Mouse (Mus musculus) MEL (cell line): ENCODE measurements around the gene Vpreb1. TPM values are rescaled to one million over a fixed set of nuclear protein-coding genes. Genes with fewer than 3 reads are reported as not detected.

Experiments
- DNase-seq: peaks from one replicate; pipeline ENCODE4 v3.0.0; 2011; ENCODE audit warnings: low read depth, low spot score
- H3K27ac ChIP-seq: 2 replicates; pipeline ENCODE4 v1.5.1; 2012; ENCODE audit warnings: low read depth, mild to moderate bottlenecking, control low read depth, low read length, moderate library complexity; ENCODE audit not compliant: control insufficient read depth
- H3K27me3 ChIP-seq, 2 experiments: fragments of 150-350 bp in 1 of 2; sonication (generic) in 1 of 2; 2 replicates each; pipeline ENCODE4 v1.6.1; 2012; ENCODE audit warnings: low read length in 2 of 2, mild to moderate bottlenecking in 2 of 2, improper control_type of control experiment in 1 of 2, moderate library complexity in 1 of 2; ENCODE audit not compliant: insufficient read depth in 2 of 2, control insufficient read depth in 1 of 2
- H3K36me3 ChIP-seq, 2 experiments: 2 replicates each; pipeline ENCODE4 v1.6.1; 2012 to 2014; ENCODE audit warnings: low read length in 2 of 2, improper control_type of control experiment in 1 of 2, inconsistent platforms in 1 of 2, mild to moderate bottlenecking in 1 of 2; ENCODE audit not compliant: insufficient read depth in 2 of 2, control insufficient read depth in 1 of 2
- H3K4me1 ChIP-seq, 2 experiments: fragments of 150-350 bp in 1 of 2; sonication (generic) in 1 of 2; 2 replicates each; pipeline ENCODE4 v1.6.1; 2012; ENCODE audit warnings: low read length in 2 of 2, improper control_type of control experiment in 1 of 2, mild to moderate bottlenecking in 1 of 2; ENCODE audit not compliant: insufficient read depth in 2 of 2, control insufficient read depth in 1 of 2
- H3K4me3 ChIP-seq, 2 experiments: fragments of 150-350 bp in 1 of 2; sonication (generic) in 1 of 2; 2 replicates each; pipeline ENCODE4 v1.5.1; 2012; ENCODE audit warnings: low read depth in 2 of 2, low read length in 2 of 2, mild to moderate bottlenecking in 2 of 2, moderate library complexity in 2 of 2, control low read depth in 1 of 2, improper control_type of control experiment in 1 of 2; ENCODE audit not compliant: control insufficient read depth in 1 of 2, insufficient read depth in 1 of 2
- H3K79me2 ChIP-seq: 2 replicates; pipeline ENCODE4 v1.6.1; 2012; ENCODE audit warnings: mild to moderate bottlenecking, low read length, moderate library complexity; ENCODE audit not compliant: control insufficient read depth, poor library complexity, insufficient read depth
- H3K9ac ChIP-seq: 2 replicates; pipeline ENCODE4 v1.6.1; 2012; ENCODE audit warnings: low read depth, mild to moderate bottlenecking, control low read depth, low read length, moderate library complexity; ENCODE audit not compliant: control insufficient read depth, poor library complexity, severe bottlenecking
- H3K9me3 ChIP-seq: fragments of 150-350 bp; sonication (generic); replicated peaks from 2 replicates; pipeline ENCODE4 v1.6.1; 2012; ENCODE audit warnings: mild to moderate bottlenecking, low read length, improper control_type of control experiment, moderate library complexity; ENCODE audit not compliant: insufficient read depth
- BHLHE40 ChIP-seq: IDR thresholded peaks from 2 replicates; pipeline ENCODE4 v1.6.1; 2012; ENCODE audit warnings: low read depth, mild to moderate bottlenecking, inconsistent platforms, low read length, improper control_type of control experiment, borderline replicate concordance
- CHD1 ChIP-seq: IDR thresholded peaks from 2 replicates; pipeline ENCODE4 v1.6.1; 2012; ENCODE audit warnings: low read depth, mild to moderate bottlenecking, inconsistent platforms, low read length, improper control_type of control experiment
- ELF1 ChIP-seq: IDR thresholded peaks from 2 replicates; pipeline ENCODE4 v1.6.1; 2014; ENCODE audit warnings: low read depth, mild to moderate bottlenecking, inconsistent platforms, low read length, improper control_type of control experiment, moderate library complexity
- GABPA ChIP-seq: IDR thresholded peaks from 2 replicates; pipeline ENCODE4 v1.6.1; 2012; ENCODE audit warnings: low read depth, mild to moderate bottlenecking, inconsistent platforms, low read length, improper control_type of control experiment, moderate library complexity
- GATA1 ChIP-seq: IDR thresholded peaks from 2 replicates; pipeline ENCODE4 v1.6.1; 2011; ENCODE audit warnings: low read depth, low read length, improper control_type of control experiment
- HCFC1 ChIP-seq: IDR thresholded peaks from 2 replicates; pipeline ENCODE4 v1.6.1; 2012; ENCODE audit warnings: low read depth, mild to moderate bottlenecking, inconsistent platforms, low read length, improper control_type of control experiment, moderate library complexity
- JUND ChIP-seq: IDR thresholded peaks from 2 replicates; pipeline ENCODE4 v1.6.1; 2011; ENCODE audit warnings: low read depth, mild to moderate bottlenecking, improper control_type of control experiment, low read length
- MAFK ChIP-seq: IDR thresholded peaks from 2 replicates; pipeline ENCODE4 v1.6.1; 2011; ENCODE audit warnings: low read depth, mild to moderate bottlenecking, low read length, improper control_type of control experiment, borderline replicate concordance
- MAX ChIP-seq: IDR thresholded peaks from 2 replicates; pipeline ENCODE4 v1.6.1; 2011; ENCODE audit warnings: low read length, improper control_type of control experiment
- MAZ ChIP-seq: IDR thresholded peaks from 2 replicates; pipeline ENCODE4 v1.6.1; 2012; ENCODE audit warnings: low read depth, mild to moderate bottlenecking, inconsistent platforms, low read length, improper control_type of control experiment
- MEF2A ChIP-seq: IDR thresholded peaks from 2 replicates; pipeline ENCODE4 v1.6.1; 2014; ENCODE audit warnings: low read depth, mild to moderate bottlenecking, inconsistent platforms, low read length, improper control_type of control experiment; ENCODE audit not compliant: poor library complexity, insufficient replicate concordance, severe bottlenecking; ENCODE audit errors: extremely low read depth
- MYB ChIP-seq: IDR thresholded peaks from 2 replicates; pipeline ENCODE4 v1.6.1; 2011; ENCODE audit warnings: mild to moderate bottlenecking, low read depth, low read length, improper control_type of control experiment
- MYC ChIP-seq: IDR thresholded peaks from 2 replicates; pipeline ENCODE4 v1.6.1; 2011; ENCODE audit warnings: low read depth, mild to moderate bottlenecking, low read length, improper control_type of control experiment, moderate library complexity
- POLR2AphosphoS2 ChIP-seq: IDR thresholded peaks from 2 replicates; pipeline ENCODE4 v1.6.1; 2011; ENCODE audit warnings: low read length, improper control_type of control experiment
- POLR2AphosphoS5 ChIP-seq: IDR thresholded peaks from 2 replicates; pipeline ENCODE4 v1.6.1; 2012; ENCODE audit warnings: low read depth, borderline replicate concordance, mild to moderate bottlenecking, inconsistent platforms, low read length, moderate library complexity, mixed read lengths
- SIN3A ChIP-seq: IDR thresholded peaks from 2 replicates; pipeline ENCODE4 v1.6.1; 2012; ENCODE audit warnings: low read length, improper control_type of control experiment, inconsistent platforms
- SMC3 ChIP-seq: IDR thresholded peaks from 2 replicates; pipeline ENCODE4 v1.6.1; 2011; ENCODE audit warnings: low read depth, low read length, improper control_type of control experiment
- TCF12 ChIP-seq: IDR thresholded peaks from 2 replicates; pipeline ENCODE4 v1.6.1; 2014; ENCODE audit warnings: low read depth, mild to moderate bottlenecking, inconsistent platforms, low read length, improper control_type of control experiment, moderate library complexity
- UBTF ChIP-seq: IDR thresholded peaks from 2 replicates; pipeline ENCODE4 v1.6.1; 2012; ENCODE audit warnings: low read depth, mild to moderate bottlenecking, inconsistent platforms, low read length, improper control_type of control experiment, moderate library complexity, borderline replicate concordance; ENCODE audit not compliant: insufficient read depth
- USF1 ChIP-seq: IDR thresholded peaks from 2 replicates; pipeline ENCODE4 v1.6.1; 2014; ENCODE audit warnings: low read depth, mild to moderate bottlenecking, inconsistent platforms, low read length, improper control_type of control experiment, moderate library complexity
- ZKSCAN1 ChIP-seq: IDR thresholded peaks from 2 replicates; pipeline ENCODE4 v1.6.1; 2012; ENCODE audit warnings: low read depth, mild to moderate bottlenecking, inconsistent platforms, low read length, improper control_type of control experiment, moderate library complexity
- ZMIZ1 ChIP-seq: IDR thresholded peaks from 2 replicates; pipeline ENCODE4 v1.6.1; 2012; ENCODE audit warnings: low read depth, mild to moderate bottlenecking, inconsistent platforms, low read length, improper control_type of control experiment, moderate library complexity
- polyA plus RNA-seq, 2 experiments: library from polyadenylated mRNA; stranded (reverse) in 1 of 2; unstranded in 1 of 2; fragments of >175 nt in 1 of 2; fragments of >200 nt in 1 of 2; gene quantifications; 2 replicates each; pipeline versions ENCODE4 v1.2.1 to v1.2.4; 2012; ENCODE audit warnings: low replicate concordance in 2 of 2, low read depth in 1 of 2; ENCODE audit not compliant: insufficient read length in 2 of 2, insufficient read depth in 1 of 2, missing spikeins in 1 of 2
- total RNA-seq: library from RNA; depleted of rRNA; stranded (reverse); fragments of 300-350 nt; gene quantifications from 2 replicates; pipeline ENCODE4 v1.2.3, GENCODE M21; 2012

Gene Vpreb1
- total and polyA plus RNA-seq, 3 experiments: 0.33 TPM; not detected in 2

DNA sequence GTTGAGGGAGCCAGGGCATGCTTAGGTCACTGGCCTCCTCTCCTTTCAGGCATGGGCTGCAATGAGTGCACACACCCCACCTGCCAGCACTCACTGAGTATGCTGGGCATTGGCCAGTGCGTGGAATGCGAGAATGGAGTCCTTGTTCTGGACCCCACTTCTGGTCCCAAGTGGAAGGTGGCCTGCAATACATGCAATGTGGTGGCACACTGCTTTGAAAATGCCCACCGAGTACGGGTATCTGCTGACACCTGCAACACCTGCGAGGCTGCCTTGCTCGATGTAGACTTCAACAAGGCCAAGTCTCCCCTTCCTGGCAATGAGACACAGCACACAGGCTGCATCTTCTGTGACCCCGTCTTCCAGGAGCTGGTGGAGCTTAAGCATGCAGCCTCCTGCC lies 21.7 kb upstream of the Vpreb1 start:
- Histone ChIP-seq H3K27ac (no peak overlapping the region), H3K9ac (no peak overlapping the region), H3K27me3 (no peaks in the 10 kb centered on the region), H3K4me3 (no peak overlapping the region), H3K4me1 (peaks cover 0 to 5% of the 10 kb centered on the region in 2 experiments; a peak in 2 of 4 replicates), H3K79me2 (peaks cover 3% of the 10 kb centered on the region; the same call in 1 of the 2 replicates), H3K36me3 (peaks cover 2% of the 10 kb centered on the region in 2 experiments; a peak in 3 of 4 replicates), H3K9me3 (no peaks in the 10 kb centered on the region)
- TF ChIP-seq POLR2AphosphoS2: no peak
- no peak for TF ChIP-seq GATA1
- TF ChIP-seq BHLHE40: no peak
- no peak for TF ChIP-seq MAZ
- no peak for TF ChIP-seq JUND
- no peak for TF ChIP-seq ELF1
- no peak for TF ChIP-seq TCF12
- no peak for TF ChIP-seq USF1
- TF ChIP-seq MAX: no peak
- no peak for TF ChIP-seq UBTF
- no peak for DNase-seq

GRCm38 (mm10) chr16:16888341-16888740 lies 17.7 kb upstream of the Vpreb1 start:
- H3K9me3 ChIP-seq: no peaks in the 10 kb centered on the region
- no peaks in the 10 kb centered on the region for H3K27me3 ChIP-seq
- H3K4me3 ChIP-seq: no peak overlapping the region
- no peaks in the 10 kb centered on the region for H3K79me2 ChIP-seq
- TF ChIP-seq GABPA: no peak
- TF ChIP-seq MAZ: no peak
- TF ChIP-seq HCFC1: no peak
- no peak for TF ChIP-seq ELF1
- no peak for TF ChIP-seq CHD1
- TF ChIP-seq SIN3A: no peak
- no peak for TF ChIP-seq POLR2AphosphoS5
- TF ChIP-seq UBTF: no peak
- TF ChIP-seq ZMIZ1: no peak
- TF ChIP-seq BHLHE40: no peak
- no peak for TF ChIP-seq MYC
- no peak for TF ChIP-seq MYB
- TF ChIP-seq MAFK: no peak
- TF ChIP-seq JUND: no peak
- no peak for TF ChIP-seq MEF2A
- TF ChIP-seq SMC3: no peak
- no peak for TF ChIP-seq ZKSCAN1
- no peak overlapping the region for H3K27ac ChIP-seq
- H3K4me1 ChIP-seq: no peaks in the 10 kb centered on the region
- no peak overlapping the region for H3K9ac ChIP-seq
- DNase-seq: no peak
- H3K36me3 ChIP-seq: peaks cover 0 to 8% of the 10 kb centered on the region in 2 experiments; a peak in 2 of 4 replicates
